Mouse (Mus musculus): ENCODE measurements around the gene Chrm1. TPM values are rescaled to one million over a fixed set of nuclear protein-coding genes. Genes with fewer than 3 reads are reported as not detected.
A peak's percentile ranks its signal among the peaks of the same experiment; 100 is the strongest.

Gene Chrm1
- polyA plus RNA-seq, 1 experiment from 2014 or later, result 0.45 TPM

DNA sequence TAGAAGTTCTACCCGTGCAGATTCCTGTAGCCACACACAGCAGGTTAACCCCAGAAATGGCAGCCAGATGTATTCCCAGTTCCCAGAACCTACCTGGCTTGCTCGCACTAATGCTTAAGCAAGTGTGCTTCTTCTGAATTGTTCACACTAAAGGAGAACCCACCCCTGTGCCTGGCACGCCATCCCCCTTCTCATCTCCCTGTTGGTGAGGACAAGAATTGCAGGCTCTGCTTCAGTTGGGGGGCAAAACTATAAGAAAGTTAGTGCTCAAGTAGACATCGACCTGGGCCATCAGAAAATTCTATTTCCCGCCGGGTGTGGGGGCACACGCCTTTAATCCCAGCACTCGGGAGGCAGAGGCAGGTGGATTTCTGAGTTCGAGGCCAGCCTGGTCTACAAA lies 36.1 kb downstream of the Chrm1 start:
- Histone ChIP-seq H3K9me3 (ENCODE audit: control insufficient read depth, low read length) (no peaks in the 10 kb centered on the region), H3K4me2 (ENCODE audit: low read length) (no peak overlapping the region), H3K36me3 (ENCODE audit: control insufficient read depth, insufficient read depth, low read length) (no peaks in the 10 kb centered on the region), H3K27ac (replicated peaks; ENCODE audit: low read depth, low read length) (no peak overlapping the region), H3K4me3 (replicated peaks; ENCODE audit: low read depth, low read length) (no peak overlapping the region), H3K4me1 (ENCODE audit: control insufficient read depth, insufficient read depth, low read length) (no peaks in the 10 kb centered on the region), H3K9ac (replicated peaks; ENCODE audit: low read length) (no peak overlapping the region), H3K27me3 (ENCODE audit: control insufficient read depth, insufficient read depth, low read length) (no peaks in the 10 kb centered on the region)
- 80% methylated on average over 9 of the region's 9 CpGs for WGBS
- ATAC-seq (ENCODE audit: low FRiP score, low TSS enrichment) (no peak), DNase-seq (no peak)

DNA sequence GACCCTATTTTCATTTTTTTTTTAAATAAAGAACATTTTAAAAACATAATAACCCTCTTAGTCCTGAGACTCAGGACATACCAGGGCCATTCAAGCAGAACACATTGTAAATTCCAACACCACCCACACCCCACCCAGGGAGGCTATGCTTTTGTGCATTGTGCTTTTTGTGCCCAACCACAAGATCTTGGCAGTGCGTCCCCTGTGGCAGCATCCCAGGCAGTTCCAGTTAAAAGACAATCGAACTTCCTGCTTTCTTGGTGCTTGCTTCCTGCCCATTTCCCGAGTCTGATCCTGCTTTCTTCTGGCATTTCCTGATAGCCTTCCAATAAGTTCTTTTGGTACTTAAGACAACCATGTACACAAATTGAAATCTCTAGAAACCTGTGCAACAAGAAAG lies 38.9 kb downstream of the Chrm1 start:
- 68% methylated on average over 3 of the region's 3 CpGs for WGBS
- H3K9me3 ChIP-seq (ENCODE audit: control insufficient read depth, low read length), result no peaks in the 10 kb centered on the region
- no peak for DNase-seq

DNA sequence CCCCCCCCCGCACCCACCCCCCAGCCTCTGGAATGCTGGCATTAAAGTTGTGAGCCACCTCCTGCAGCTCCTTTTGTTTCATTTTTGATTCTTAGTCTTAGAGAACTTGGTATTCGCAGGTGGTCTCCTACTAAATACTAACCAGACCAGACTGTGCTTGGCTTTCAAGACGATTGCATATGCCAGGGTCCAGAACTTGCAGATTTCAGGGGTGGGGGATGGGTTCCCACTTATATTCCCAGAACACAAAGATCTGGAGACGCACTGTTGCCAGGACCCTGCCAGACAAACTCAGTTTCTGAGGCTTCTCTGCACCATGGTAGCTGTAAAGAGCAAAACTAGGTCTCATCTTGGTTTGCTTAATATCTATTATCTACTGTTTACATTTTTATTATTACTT lies 40.0 kb downstream of the Chrm1 start:
- Histone ChIP-seq H3K9me3 (ENCODE audit: control insufficient read depth, low read length) (no peaks in the 10 kb centered on the region), H3K27ac (replicated peaks; ENCODE audit: low read depth, low read length) (no peak overlapping the region), H3K9ac (replicated peaks; ENCODE audit: low read length) (no peak overlapping the region), H3K4me3 (replicated peaks; ENCODE audit: low read depth, low read length) (no peak overlapping the region), H3K4me1 (ENCODE audit: control insufficient read depth, insufficient read depth, low read length) (no peaks in the 10 kb centered on the region), H3K4me2 (ENCODE audit: low read length) (no peak overlapping the region), H3K36me3 (ENCODE audit: control insufficient read depth, insufficient read depth, low read length) (peaks cover 22% of the 10 kb centered on the region), H3K27me3 (ENCODE audit: control insufficient read depth, insufficient read depth, low read length) (no peaks in the 10 kb centered on the region)
- ATAC-seq (ENCODE audit: low FRiP score, low TSS enrichment) (no peak), DNase-seq (no peak)
- WGBS, result 49% methylated on average over 4 of the region's 4 CpGs

More for the DNA sequence above, 38.9 kb downstream of the Chrm1 start:
- H3K27me3 ChIP-seq (ENCODE audit: control insufficient read depth, insufficient read depth, low read length), result no peaks in the 10 kb centered on the region
- H3K36me3 ChIP-seq (ENCODE audit: control insufficient read depth, insufficient read depth, low read length), result peaks cover 11% of the 10 kb centered on the region
- H3K9ac ChIP-seq (replicated peaks; ENCODE audit: low read length), result no peak overlapping the region
- ATAC-seq (ENCODE audit: low FRiP score, low TSS enrichment), result no peak
- H3K4me3 ChIP-seq (replicated peaks; ENCODE audit: low read depth, low read length), result no peak overlapping the region
- no peak overlapping the region for H3K4me2 ChIP-seq (ENCODE audit: low read length)
- no peaks in the 10 kb centered on the region for H3K4me1 ChIP-seq (ENCODE audit: control insufficient read depth, insufficient read depth, low read length)
- H3K27ac ChIP-seq (replicated peaks; ENCODE audit: low read depth, low read length), result no peak overlapping the region

DNA sequence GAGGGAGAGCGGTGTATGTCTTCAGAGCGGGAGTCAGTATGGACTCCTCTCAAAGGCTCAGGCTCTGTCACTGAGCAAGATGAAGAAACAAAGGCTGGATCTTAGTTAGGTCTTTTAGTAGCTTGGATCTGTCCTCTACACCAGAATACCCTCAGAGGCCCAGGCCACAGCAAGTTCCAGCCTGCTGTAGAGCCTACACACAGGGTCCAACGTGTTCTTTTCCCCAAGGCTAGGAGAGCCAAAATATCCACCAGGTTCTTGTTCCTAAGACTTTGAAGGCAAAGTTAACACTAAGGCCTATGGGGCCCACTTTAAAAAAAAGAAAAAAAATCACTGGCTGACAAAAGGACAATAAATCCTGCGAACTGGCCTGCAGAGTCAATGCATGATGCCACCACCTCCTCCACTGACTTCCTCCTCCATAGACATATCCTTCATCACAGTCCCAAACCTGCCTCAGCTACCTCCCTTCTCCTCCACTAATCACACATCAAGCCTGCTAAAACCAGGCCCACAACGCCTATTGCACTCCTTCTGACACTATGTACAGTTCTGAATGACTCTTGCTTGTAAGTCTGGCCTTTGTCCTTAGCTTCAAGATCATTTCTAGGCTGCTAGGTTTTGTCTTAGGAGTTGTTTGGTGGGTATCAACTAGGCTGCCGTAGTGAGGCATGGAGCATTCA lies 41.6 kb downstream of the Chrm1 start:
- ATAC-seq (ENCODE audit: low FRiP score, low TSS enrichment) (no peak), DNase-seq (no peak)
- H3K4me3 ChIP-seq (replicated peaks; ENCODE audit: low read depth, low read length), result no peak overlapping the region
- H3K9me3 ChIP-seq (ENCODE audit: control insufficient read depth, low read length), result no peaks in the 10 kb centered on the region
- peaks cover 38% of the 10 kb centered on the region for H3K36me3 ChIP-seq (ENCODE audit: control insufficient read depth, insufficient read depth, low read length)
- no peak overlapping the region for H3K4me2 ChIP-seq (ENCODE audit: low read length)
- 81% methylated on average over 6 of the region's 6 CpGs for WGBS
- no peak overlapping the region for H3K9ac ChIP-seq (replicated peaks; ENCODE audit: low read length)
- H3K27ac ChIP-seq (replicated peaks; ENCODE audit: low read depth, low read length), result no peak overlapping the region
- H3K4me1 ChIP-seq (ENCODE audit: control insufficient read depth, insufficient read depth, low read length), result no peaks in the 10 kb centered on the region
- H3K27me3 ChIP-seq (ENCODE audit: control insufficient read depth, insufficient read depth, low read length), result no peaks in the 10 kb centered on the region

DNA sequence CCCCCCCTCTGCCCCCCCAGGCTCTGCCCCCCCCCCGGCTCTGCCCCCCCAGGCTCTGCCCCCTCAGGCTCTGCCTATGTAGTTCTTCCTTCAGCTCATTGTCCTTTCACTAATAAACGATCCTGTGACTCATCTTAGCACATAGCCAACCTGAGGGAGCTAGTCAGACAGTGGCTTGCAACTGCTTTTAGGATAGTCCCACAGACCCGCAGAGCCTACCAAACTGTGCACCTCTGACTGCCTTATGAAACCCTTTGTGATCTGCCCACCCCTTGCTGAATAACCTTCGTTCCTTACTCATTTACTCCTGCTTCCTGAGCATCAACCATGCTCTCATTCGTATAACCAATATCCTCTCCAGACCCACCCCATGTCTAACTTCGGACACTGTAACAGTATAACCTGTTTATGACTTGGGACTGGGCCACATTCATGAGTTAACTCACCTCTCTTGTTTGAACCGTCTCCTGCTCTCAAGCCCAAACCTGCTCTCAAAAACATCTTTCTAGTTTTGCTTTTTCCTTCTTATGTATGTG lies 42.6 kb downstream of the Chrm1 start:
- DNase-seq (no peak), ATAC-seq (ENCODE audit: low FRiP score, low TSS enrichment) (no peak)
- Histone ChIP-seq H3K27ac (replicated peaks; ENCODE audit: low read depth, low read length) (no peak overlapping the region), H3K4me1 (ENCODE audit: control insufficient read depth, insufficient read depth, low read length) (peaks cover 2% of the 10 kb centered on the region; the same call in 1 of the 2 replicates), H3K9ac (replicated peaks; ENCODE audit: low read length) (no peak overlapping the region), H3K36me3 (ENCODE audit: control insufficient read depth, insufficient read depth, low read length) (peaks cover 46% of the 10 kb centered on the region), H3K27me3 (ENCODE audit: control insufficient read depth, insufficient read depth, low read length) (no peaks in the 10 kb centered on the region), H3K4me2 (ENCODE audit: low read length) (no peak overlapping the region), H3K4me3 (replicated peaks; ENCODE audit: low read depth, low read length) (no peak overlapping the region), H3K9me3 (ENCODE audit: control insufficient read depth, low read length) (no peaks in the 10 kb centered on the region)
- WGBS, result 92% methylated on average over 7 of the region's 7 CpGs

DNA sequence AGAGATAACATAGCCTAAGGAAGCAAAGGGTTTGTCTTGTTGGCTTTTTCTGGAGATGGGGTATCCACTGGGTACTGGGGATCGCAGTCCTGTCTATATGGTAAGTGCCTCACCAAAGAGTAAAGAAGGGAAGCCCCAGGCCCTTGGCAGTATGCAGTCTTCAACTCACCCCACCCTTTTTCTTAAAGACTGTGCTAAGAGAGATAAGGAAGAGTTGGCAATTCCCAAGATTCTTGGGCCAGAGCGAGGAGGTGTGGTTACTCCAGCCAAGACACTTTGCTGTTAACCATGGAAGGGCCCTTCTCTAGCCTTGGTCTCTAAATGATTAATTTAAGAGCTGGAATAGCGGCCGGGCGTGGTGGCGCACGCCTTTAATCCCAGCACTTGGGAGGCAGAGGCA lies 43.3 kb downstream of the Chrm1 start:
- no peak overlapping the region for H3K27ac ChIP-seq (replicated peaks; ENCODE audit: low read depth, low read length)
- no peak overlapping the region for H3K4me2 ChIP-seq (ENCODE audit: low read length)
- peaks cover 46% of the 10 kb centered on the region for H3K36me3 ChIP-seq (ENCODE audit: control insufficient read depth, insufficient read depth, low read length)
- WGBS, result 98% methylated on average over 7 of the region's 7 CpGs
- no peak overlapping the region for H3K4me3 ChIP-seq (replicated peaks; ENCODE audit: low read depth, low read length)
- H3K9me3 ChIP-seq (ENCODE audit: control insufficient read depth, low read length), result no peaks in the 10 kb centered on the region
- H3K27me3 ChIP-seq (ENCODE audit: control insufficient read depth, insufficient read depth, low read length), result no peaks in the 10 kb centered on the region
- peaks cover 9% of the 10 kb centered on the region for H3K4me1 ChIP-seq (ENCODE audit: control insufficient read depth, insufficient read depth, low read length)
- no peak for ATAC-seq (ENCODE audit: low FRiP score, low TSS enrichment)
- no peak for DNase-seq
- no peak overlapping the region for H3K9ac ChIP-seq (replicated peaks; ENCODE audit: low read length)

DNA sequence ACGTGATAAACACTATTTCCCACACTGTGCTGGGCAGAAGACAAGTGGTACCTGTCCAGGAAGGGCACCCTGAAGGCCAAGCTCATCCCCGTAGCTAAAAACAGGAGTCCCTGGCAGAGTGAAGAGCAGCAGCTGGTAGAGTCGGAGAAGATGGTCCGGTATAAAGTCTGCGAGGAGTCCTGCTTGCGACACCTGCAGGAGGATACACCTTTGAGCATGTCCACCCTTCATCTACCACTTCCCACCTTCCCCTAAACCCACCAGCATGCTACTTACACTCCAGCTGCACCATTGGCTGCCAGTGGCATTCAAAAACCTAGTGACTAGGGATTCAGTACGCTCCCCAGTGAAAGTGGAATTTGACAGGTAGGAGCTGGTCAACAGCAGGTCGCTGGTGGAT lies 45.4 kb downstream of the Chrm1 start:
- Histone ChIP-seq H3K4me2 (ENCODE audit: low read length) (no peak overlapping the region), H3K27me3 (ENCODE audit: control insufficient read depth, insufficient read depth, low read length) (no peaks in the 10 kb centered on the region), H3K9me3 (ENCODE audit: control insufficient read depth, low read length) (no peaks in the 10 kb centered on the region), H3K9ac (replicated peaks; ENCODE audit: low read length) (no peak overlapping the region), H3K36me3 (ENCODE audit: control insufficient read depth, insufficient read depth, low read length) (peaks cover 46% of the 10 kb centered on the region), H3K27ac (replicated peaks; ENCODE audit: low read depth, low read length) (no peak overlapping the region), H3K4me3 (replicated peaks; ENCODE audit: low read depth, low read length) (no peak overlapping the region), H3K4me1 (ENCODE audit: control insufficient read depth, insufficient read depth, low read length) (peaks cover 20% of the 10 kb centered on the region)
- DNase-seq (no peak), ATAC-seq (ENCODE audit: low FRiP score, low TSS enrichment) (no peak)
- 95% methylated on average over 8 of the region's 8 CpGs for WGBS

DNA sequence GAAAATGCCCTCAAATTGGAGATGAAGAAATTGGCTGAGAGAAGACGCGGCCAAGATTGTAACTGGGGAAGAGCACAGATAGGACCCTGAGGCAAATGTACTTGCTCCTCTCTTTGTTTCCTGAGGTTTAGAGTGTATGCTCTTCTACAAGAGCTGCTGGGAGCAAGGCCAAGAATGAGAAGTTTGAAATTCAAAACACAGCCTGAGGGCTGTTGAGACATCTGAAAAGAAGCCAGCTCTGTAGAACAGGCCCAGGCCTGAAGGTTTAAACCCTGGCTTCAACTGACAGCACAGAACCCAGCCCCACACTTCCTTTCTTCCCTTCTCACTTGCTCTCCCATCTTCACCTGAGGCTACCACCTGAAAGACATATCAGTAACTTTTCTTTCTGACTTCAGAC lies 46.5 kb downstream of the Chrm1 start:
- H3K4me3 ChIP-seq (replicated peaks; ENCODE audit: low read depth, low read length), result no peak overlapping the region
- H3K36me3 ChIP-seq (ENCODE audit: control insufficient read depth, insufficient read depth, low read length), result peaks cover 46% of the 10 kb centered on the region
- H3K27me3 ChIP-seq (ENCODE audit: control insufficient read depth, insufficient read depth, low read length), result no peaks in the 10 kb centered on the region
- no peak overlapping the region for H3K4me2 ChIP-seq (ENCODE audit: low read length)
- DNase-seq, result peak; percentile 54
- no peak overlapping the region for H3K9ac ChIP-seq (replicated peaks; ENCODE audit: low read length)
- no peaks in the 10 kb centered on the region for H3K9me3 ChIP-seq (ENCODE audit: control insufficient read depth, low read length)
- no peak for ATAC-seq (ENCODE audit: low FRiP score, low TSS enrichment)
- 93% methylated on average over 2 of the region's 2 CpGs for WGBS
- H3K27ac ChIP-seq (replicated peaks; ENCODE audit: low read depth, low read length), result no peak overlapping the region
- H3K4me1 ChIP-seq (ENCODE audit: control insufficient read depth, insufficient read depth, low read length), result peaks cover 23% of the 10 kb centered on the region

DNA sequence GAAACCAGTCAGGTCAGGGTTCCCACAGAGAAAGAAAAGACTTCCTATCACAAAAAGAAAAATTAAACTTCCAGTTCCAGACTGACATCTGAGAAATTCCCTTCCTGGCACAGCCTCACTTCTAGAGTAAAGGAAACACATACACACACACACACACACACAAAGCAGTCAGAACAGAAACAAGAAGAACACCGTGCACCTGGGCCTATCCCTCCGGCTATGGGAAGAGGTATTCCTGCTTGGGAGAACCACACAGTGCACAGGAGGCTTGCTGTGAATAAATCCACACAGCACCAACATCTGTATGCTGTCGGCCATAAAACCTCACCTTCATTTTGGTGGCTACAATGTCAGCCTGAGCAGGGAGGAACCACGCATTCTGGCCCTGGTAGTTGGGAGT lies 47.9 kb downstream of the Chrm1 start:
- Histone ChIP-seq H3K9me3 (ENCODE audit: control insufficient read depth, low read length) (no peaks in the 10 kb centered on the region), H3K36me3 (ENCODE audit: control insufficient read depth, insufficient read depth, low read length) (peaks cover 45% of the 10 kb centered on the region), H3K4me2 (ENCODE audit: low read length) (peak overlapping the region; percentile 72), H3K27ac (replicated peaks; ENCODE audit: low read depth, low read length) (no peak overlapping the region), H3K4me1 (ENCODE audit: control insufficient read depth, insufficient read depth, low read length) (peaks cover 23% of the 10 kb centered on the region), H3K4me3 (replicated peaks; ENCODE audit: low read depth, low read length) (no peak overlapping the region), H3K9ac (replicated peaks; ENCODE audit: low read length) (peak overlapping the region; percentile 90; the same call in 1 of the 2 replicates), H3K27me3 (ENCODE audit: control insufficient read depth, insufficient read depth, low read length) (no peaks in the 10 kb centered on the region)
- WGBS, result 89% methylated on average over 4 of the region's 4 CpGs
- DNase-seq (no peak), ATAC-seq (ENCODE audit: low FRiP score, low TSS enrichment) (no peak)

All from midbrain, embryonic 14.5 days (tissue).